Mouse (Mus musculus): ENCODE measurements around the gene Gm17174. TPM values are rescaled to one million over a fixed set of nuclear protein-coding genes. Genes with fewer than 3 reads are reported as not detected.
"Not testable (repeated sequence)": the region's sequence is repeated elsewhere in the genome, so short reads cannot be mapped to it uniquely, and the experiment has no call there.

Gene Gm17174
- total RNA-seq (2018; cell fraction: chromatin; rRNA removed): not detected
- total RNA-seq (2018; cell fraction: cytosol; rRNA removed): not detected
- not detected for total RNA-seq (2018; cell fraction: nucleus; rRNA removed)
- not detected in 3 replicates for polyA plus RNA-seq (2018)

GRCm38 (mm10) chr14:51592039-51592438 lies at the start of gene Gm17174:
TSS of gene Gm17174 (minus strand) at chr14:51592139.
- not testable (repeated sequence) for H3K27ac ChIP-seq; H3K36me3 ChIP-seq (ENCODE audit: inconsistent target); H3K79me2 ChIP-seq (ENCODE audit: inconsistent target); H3K4me3 ChIP-seq (ENCODE audit: inconsistent target)
- 100% methylated on average over 1 of the region's 4 CpGs for WGBS (ENCODE audit: missing documents)

DNA sequence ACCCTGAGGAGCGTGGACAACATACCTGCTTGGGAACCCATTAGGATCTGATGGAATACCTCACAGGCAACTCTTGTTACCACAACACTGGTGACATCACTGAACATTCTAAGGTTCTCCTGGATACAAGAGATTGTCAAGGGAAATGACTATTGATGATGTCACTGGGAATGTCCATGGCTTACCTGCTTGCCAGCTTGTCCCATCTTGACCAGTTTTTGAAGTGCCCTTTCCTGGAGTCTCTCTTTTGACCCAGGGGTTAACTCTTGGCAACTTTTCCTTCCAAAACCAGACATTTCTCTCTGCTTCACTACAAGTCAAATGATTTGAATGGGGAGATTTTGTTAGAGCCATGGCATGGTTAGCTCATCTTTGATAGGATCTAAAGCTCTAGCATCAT lies 43.6 kb upstream of the Gm17174 start, which contains the start of gene Gm4181:
Gene Gm4181, minus strand, starts transcription at position 101 of the 400 bp plus-strand sequence.
- H3K4me3 ChIP-seq (ENCODE audit: inconsistent target); H3K36me3 ChIP-seq (ENCODE audit: inconsistent target); H3K27ac ChIP-seq; H3K79me2 ChIP-seq (ENCODE audit: inconsistent target): not testable (repeated sequence)
- WGBS (ENCODE audit: missing documents): no CpG with 5 or more reads among the region's 1 CpGs

DNA sequence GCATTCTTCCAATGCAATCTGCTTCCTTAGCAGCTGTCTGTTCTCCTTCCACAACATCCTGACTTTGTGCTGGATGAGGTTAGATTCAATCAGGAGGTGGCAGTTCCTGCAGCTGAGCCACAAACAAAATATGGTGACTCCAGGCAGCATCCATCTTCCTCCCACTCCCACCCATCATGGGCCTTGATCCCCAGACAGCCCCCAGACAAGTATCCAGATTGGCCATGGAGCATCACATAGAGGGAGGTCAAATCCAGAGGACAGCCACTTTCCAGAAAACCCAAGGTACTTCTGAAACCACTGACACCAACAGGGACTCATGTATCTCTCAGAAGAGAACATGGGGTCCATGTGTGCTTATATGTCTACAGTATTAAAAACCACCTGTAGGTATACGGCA lies 40.5 kb upstream of the Gm17174 start:
- H3K27ac ChIP-seq; H3K36me3 ChIP-seq (ENCODE audit: inconsistent target); H3K79me2 ChIP-seq (ENCODE audit: inconsistent target); H3K4me3 ChIP-seq (ENCODE audit: inconsistent target): not testable (repeated sequence)
- no CpG with 5 or more reads among the region's 1 CpGs for WGBS (ENCODE audit: missing documents)

DNA sequence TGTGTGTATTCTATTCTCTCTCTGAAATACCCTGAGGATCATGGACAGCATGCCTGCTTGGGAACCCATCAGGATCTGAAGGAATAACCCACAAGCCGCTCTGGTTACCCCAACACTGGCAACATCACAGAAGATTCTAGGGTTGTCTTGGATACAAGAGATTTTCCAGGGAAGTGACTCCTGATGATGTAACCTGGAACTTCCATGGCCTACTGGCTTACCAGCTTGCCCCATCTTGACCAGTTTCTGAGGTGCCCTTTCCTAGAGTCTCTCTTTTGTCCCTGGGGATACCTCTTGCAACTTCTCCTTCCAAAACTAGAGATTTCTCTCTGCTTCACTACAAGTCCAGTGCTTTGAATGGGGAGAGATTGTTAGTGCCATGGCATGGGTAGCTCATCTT lies 19.3 kb upstream of the Gm17174 start, which contains the start of gene Gm17078:
Gene Gm17078, minus strand, starts transcription at position 101 of the 400 bp plus-strand sequence.
- Histone ChIP-seq H3K36me3 (ENCODE audit: inconsistent target) (no peaks in the 10 kb centered on the region), H3K4me3 (ENCODE audit: inconsistent target) (no peak within 1 kb of the TSS), H3K79me2 (ENCODE audit: inconsistent target) (no peaks in the 10 kb centered on the region), H3K27ac (no peak within 1 kb of the TSS)
- WGBS (ENCODE audit: missing documents): 93% methylated on average over 1 of the region's 1 CpGs

DNA sequence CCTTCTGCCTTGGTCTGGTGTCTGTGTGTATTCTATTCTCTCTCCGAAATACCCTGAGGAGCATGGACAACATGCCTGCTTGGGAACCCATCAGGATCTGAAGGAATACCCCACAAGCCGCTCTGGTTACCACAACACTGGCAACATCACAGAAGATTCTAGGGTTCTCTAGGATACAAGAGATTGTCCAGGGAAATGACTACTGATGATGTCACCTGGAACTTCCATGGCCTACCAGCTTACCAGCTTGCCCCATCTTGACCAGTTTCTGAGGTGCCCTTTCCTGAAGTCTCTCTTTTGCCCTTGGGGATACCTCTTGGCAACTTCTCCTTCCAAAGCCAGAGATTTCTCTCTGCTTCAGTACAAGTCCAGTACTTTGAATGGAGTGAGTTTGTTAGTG lies 18.0 kb downstream of the Gm17174 start, which contains the start of gene Gm17175:
Gene Gm17175, minus strand, starts transcription at position 101 of the 400 bp plus-strand sequence.
- not testable (repeated sequence) for H3K27ac ChIP-seq; H3K36me3 ChIP-seq (ENCODE audit: inconsistent target); H3K4me3 ChIP-seq (ENCODE audit: inconsistent target); H3K79me2 ChIP-seq (ENCODE audit: inconsistent target)
- 100% methylated on average over 2 of the region's 2 CpGs for WGBS (ENCODE audit: missing documents)

- no peaks in the 10 kb centered on the region for H3K36me3 ChIP-seq (ENCODE audit: inconsistent target)
- WGBS (ENCODE audit: missing documents): 92% methylated on average over 4 of the region's 4 CpGs
- no peak within 1 kb of the TSS for H3K4me3 ChIP-seq (ENCODE audit: inconsistent target)
- no peaks in the 10 kb centered on the region for H3K79me2 ChIP-seq (ENCODE audit: inconsistent target)
- no peak within 1 kb of the TSS for H3K27ac ChIP-seq
Observed at GRCm38 (mm10) chr14:51552490-51552889, 39.4 kb downstream of the Gm17174 start, which contains the start of gene Gm5622. TSS of gene Gm5622 (plus strand) at chr14:51552790.

Other genes with a start within 250 kb of the Gm17174 start
- not detected in 3 replicates for gene Gm7247, start 230.4 kb downstream of the Gm17174 start, polyA plus RNA-seq (2018)
- not detected in 3 replicates for gene Vmn2r88, start 181.3 kb downstream of the Gm17174 start, polyA plus RNA-seq (2018)
- not detected in 3 replicates for gene Vmn2r89, start 140.3 kb downstream of the Gm17174 start, polyA plus RNA-seq (2018)
- gene Gm5622, start 39.3 kb downstream of the Gm17174 start, polyA plus RNA-seq (2018): not detected in 3 replicates
- gene Gm17175, start 18.1 kb downstream of the Gm17174 start, polyA plus RNA-seq (2018): not detected in 3 replicates
- not detected in 3 replicates for gene Gm17078, start 19.2 kb upstream of the Gm17174 start, polyA plus RNA-seq (2018)
- not detected in 3 replicates for gene Gm4181, start 43.5 kb upstream of the Gm17174 start, polyA plus RNA-seq (2018)
- gene Gm17079, start 103.3 kb upstream of the Gm17174 start, polyA plus RNA-seq (2018): not detected in 3 replicates
- gene Gm5800, start 125.0 kb upstream of the Gm17174 start, polyA plus RNA-seq (2018): not detected in 3 replicates
- gene Ang4, start 181.5 kb upstream of the Gm17174 start, polyA plus RNA-seq (2018): not detected in 3 replicates
- not detected in 3 replicates for gene AY358078, start 207.9 kb upstream of the Gm17174 start, polyA plus RNA-seq (2018)